Mouse (Mus musculus) spleen, embryonic (tissue): Measurements from ENCODE around the gene Lamtor2.

Experiments used
- CTCF ChIA-PET: fragments of 350-600 bp; sonication (Branson Sonifier 250); formaldehyde crosslinking; loops from one replicate; lab custom pipeline; 2022; lab: Charles Lee

Gene Lamtor2

GRCm38 (mm10) chr3:88569093-88569492 lies 16.2 kb upstream of the Lamtor2 start:
- CTCF ChIA-PET, result no interaction called here

GRCm38 (mm10) chr3:88568615-88569014 lies 15.7 kb upstream of the Lamtor2 start:
- CTCF ChIA-PET, result no interaction called here

- CTCF ChIA-PET, result no interaction called here
Measured at GRCm38 (mm10) chr3:88567892-88568291, 15.0 kb upstream of the Lamtor2 start.

- CTCF ChIA-PET, result no interaction called here
Measured at GRCm38 (mm10) chr3:88566536-88567061, 13.7 kb upstream of the Lamtor2 start.

GRCm38 (mm10) chr3:88566116-88566515 lies 13.2 kb upstream of the Lamtor2 start:
- CTCF ChIA-PET, result no interaction called here

GRCm38 (mm10) chr3:88563966-88564365 lies 11.1 kb upstream of the Lamtor2 start:
- CTCF ChIA-PET, result no interaction called here

GRCm38 (mm10) chr3:88563442-88563841 lies 10.6 kb upstream of the Lamtor2 start:
- CTCF ChIA-PET, result no interaction called here

GRCm38 (mm10) chr3:88561989-88562388 lies 9.1 kb upstream of the Lamtor2 start:
- CTCF ChIA-PET, result no interaction called here

GRCm38 (mm10) chr3:88559596-88559995 lies 6.7 kb upstream of the Lamtor2 start:
- CTCF ChIA-PET, result no interaction called here

- CTCF ChIA-PET, result no interaction called here
Measured at GRCm38 (mm10) chr3:88556616-88557015, 3.7 kb upstream of the Lamtor2 start.

- CTCF ChIA-PET, result no interaction called here
Measured at GRCm38 (mm10) chr3:88555731-88556130, 2.9 kb upstream of the Lamtor2 start.

- CTCF ChIA-PET, result interaction anchor here (0.5 kb wide), 1 partner anchor 22 kb away, joined by 3 read pairs; no protein-coding TSS in a partner anchor
Measured at GRCm38 (mm10) chr3:88555069-88555605, 2.3 kb upstream of the Lamtor2 start.

GRCm38 (mm10) chr3:88553880-88554586 lies 1.2 kb upstream of the Lamtor2 start:
- CTCF ChIA-PET, result interaction anchor here (0.5 to 0.6 kb wide), 2 partner anchors 35 to 819 kb away, joined by 3 to 9 read pairs; no protein-coding TSS in a partner anchor

GRCm38 (mm10) chr3:88553525-88553879 lies 628 bp upstream of the Lamtor2 start, which contains the start of gene Ubqln4:
Ubqln4 (plus strand) TSS chr3:88553758.
- CTCF ChIA-PET, result no interaction called here

- CTCF ChIA-PET, result no interaction called here
Measured at GRCm38 (mm10) chr3:88552082-88552645, 710 bp downstream of the Lamtor2 start.

GRCm38 (mm10) chr3:88551586-88551985 lies 1.3 kb downstream of the Lamtor2 start:
- CTCF ChIA-PET, result no interaction called here

GRCm38 (mm10) chr3:88548180-88548917 lies 4.5 kb downstream of the Lamtor2 start, which contains the start of gene Rab25:
Rab25 (minus strand) TSS chr3:88548300.
- CTCF ChIA-PET, result no interaction called here

- CTCF ChIA-PET, result interaction anchor here (0.7 kb wide), 1 partner anchor 44 kb away, joined by 4 read pairs; no protein-coding TSS in a partner anchor
Measured at GRCm38 (mm10) chr3:88546674-88547418, 6.0 kb downstream of the Lamtor2 start.

- CTCF ChIA-PET, result interaction anchor here (0.6 kb wide), 1 partner anchor 790 kb away, joined by 3 read pairs; no protein-coding TSS in a partner anchor
Measured at GRCm38 (mm10) chr3:88544955-88545591, 7.8 kb downstream of the Lamtor2 start.

GRCm38 (mm10) chr3:88544514-88544913 lies 8.4 kb downstream of the Lamtor2 start:
- CTCF ChIA-PET, result interaction anchor here (0.6 kb wide), 1 partner anchor 790 kb away, joined by 3 read pairs; no protein-coding TSS in a partner anchor
